Mouse (Mus musculus) gonadal fat pad, adult 2 months (tissue): ENCODE measurements at regions not wholly inside any gene's neighbourhood (a gene's known extent, or its start where the extent isn't known, plus 50 kb on each side); places are given as distances from the start of the nearest gene placed in this dataset.
A peak's percentile ranks its signal among the peaks of the same experiment; 100 is the strongest.

Source experiments
- DNase-seq: peaks from one replicate; pipeline ENCODE4 v3.0.0-alpha.2; 2012; ENCODE audit warnings: low read depth

DNA sequence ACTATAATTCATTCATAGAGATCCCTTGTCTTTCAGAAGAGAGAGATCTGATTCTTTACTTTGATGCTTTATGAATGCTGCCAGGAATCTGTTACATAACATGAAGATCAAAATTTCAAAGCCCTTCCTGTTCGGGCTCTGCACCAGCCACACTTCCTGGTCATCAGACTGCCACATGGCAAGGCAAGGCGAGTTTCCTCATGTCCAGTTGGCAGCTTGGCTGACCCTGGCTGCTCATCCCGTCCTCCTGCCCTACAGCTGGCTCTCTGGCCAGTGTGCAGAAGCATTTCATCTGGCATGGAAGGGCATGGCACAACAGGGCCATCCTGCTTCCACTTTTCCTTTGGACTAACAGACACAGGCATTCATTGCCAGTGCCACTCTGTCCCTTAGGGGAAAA, 292.2 kb upstream of the Slc24a5 start:
- DNase-seq = peak; percentile 5

DNA sequence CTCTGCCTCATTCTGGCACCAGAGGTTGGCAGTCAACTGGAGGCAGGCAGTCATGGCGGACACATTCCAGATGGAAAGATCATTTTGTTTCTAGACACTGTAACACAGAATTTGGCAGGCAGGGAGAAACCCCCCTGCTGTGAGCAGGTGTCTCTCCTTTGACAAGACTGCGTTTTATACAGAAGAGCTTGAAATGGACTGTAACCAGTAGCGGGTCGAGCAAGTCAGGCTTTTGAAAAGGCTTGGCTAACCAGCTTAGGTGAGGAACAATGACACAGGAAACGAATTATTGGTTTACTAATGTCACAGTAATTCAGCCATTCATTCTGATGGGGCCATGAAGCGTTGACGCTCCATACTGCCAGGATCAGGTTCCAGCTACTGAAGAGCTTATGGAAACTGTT, 275.3 kb upstream of the Slc24a5 start:
- DNase-seq = no peak

DNA sequence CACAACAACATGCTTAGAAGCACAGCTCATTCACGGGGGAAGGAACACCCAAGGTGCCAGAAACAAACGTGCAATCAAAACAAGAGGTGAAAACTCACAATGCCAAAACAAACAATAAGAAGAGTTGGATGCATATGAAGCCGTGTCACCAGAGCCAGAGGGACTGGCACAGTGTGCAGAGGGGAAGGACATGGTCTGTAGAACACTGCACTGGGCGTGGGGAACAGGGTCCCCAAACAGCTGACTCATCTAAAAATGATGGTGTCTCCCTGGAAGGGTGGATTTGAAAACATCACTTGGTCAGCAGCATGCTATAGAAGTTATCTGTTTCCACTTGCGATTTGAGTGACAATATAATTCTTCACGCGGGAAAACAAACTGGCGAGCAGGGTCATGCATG, 256.2 kb upstream of the Slc24a5 start:
- DNase-seq = no peak

DNA sequence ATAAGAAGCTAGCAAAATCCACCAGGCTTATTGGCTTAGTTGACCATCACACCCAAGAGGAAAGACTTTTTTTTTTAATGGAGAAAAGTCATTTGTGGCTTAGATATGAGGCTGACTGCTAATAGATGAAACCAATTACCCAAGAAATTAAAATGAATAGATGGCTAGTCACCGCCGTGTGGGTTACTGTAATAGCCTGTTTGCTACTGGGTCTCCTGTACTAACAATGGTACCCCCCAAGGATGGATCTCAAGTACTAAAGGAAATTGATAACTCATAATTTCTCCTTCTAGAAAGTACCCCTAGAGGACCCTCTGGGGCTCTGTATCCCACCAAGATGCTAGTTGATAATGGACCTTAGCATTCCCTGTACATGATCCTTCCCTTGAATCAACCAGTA, 251.1 kb upstream of the Slc24a5 start:
- no peak for DNase-seq

DNA sequence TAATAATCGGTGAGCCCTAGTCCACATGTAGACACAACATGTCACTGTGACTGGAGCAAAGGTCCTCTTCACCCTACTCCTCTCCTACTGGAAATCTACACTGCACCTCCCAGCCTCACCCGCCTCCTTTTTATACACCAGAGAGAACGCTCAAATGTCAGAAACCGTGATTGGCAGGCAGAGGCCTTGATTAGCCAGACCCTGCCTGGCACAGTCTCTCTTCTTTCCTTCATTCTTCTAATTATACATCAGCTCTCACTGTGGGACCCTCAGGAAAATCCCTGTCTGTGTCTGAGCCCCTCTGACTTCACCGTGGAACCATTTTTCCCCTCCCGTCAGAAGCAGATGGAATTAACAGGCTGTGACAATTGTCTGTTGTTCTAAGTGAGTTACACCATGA, 248.1 kb upstream of the Slc24a5 start:
- DNase-seq = no peak

DNA sequence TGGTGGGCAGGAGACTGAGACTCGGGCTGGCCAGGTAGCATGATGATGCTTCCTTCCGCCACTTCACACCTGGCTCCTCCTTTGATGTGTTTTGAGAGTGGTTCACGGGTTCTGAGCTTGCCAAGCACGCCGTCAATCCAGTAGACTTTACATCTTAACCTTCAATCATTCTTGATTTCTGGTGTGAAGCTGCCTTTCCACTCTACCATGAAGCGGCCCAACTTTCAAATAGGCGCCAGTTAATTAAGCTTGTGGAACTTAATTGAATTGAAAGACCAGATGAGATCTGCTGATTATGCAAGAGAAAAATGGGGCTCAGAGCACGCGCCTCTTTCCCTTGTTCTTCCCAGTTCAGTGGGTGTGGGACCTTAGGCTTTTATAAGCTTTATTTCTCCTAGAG, 247.1 kb upstream of the Slc24a5 start:
- DNase-seq = no peak

DNA sequence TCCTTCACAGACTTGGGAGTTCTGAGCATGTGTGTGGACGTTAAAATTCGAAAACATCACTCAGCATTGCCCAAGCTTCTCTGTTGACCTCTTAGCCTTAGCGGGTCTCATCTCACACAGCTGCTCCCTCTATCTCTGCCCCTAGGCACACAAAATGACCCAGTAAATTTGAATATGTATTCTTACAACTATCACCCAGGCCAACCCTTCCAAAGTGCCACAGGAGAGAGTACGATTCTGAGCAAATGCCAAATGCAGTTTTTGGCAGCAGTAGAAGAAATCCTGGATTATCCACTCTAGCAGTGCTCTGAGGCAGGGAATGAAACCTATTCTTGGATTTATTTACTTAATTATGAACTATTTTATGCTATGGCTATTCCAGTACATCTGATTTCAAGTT, 246.6 kb upstream of the Slc24a5 start:
- DNase-seq = no peak

DNA sequence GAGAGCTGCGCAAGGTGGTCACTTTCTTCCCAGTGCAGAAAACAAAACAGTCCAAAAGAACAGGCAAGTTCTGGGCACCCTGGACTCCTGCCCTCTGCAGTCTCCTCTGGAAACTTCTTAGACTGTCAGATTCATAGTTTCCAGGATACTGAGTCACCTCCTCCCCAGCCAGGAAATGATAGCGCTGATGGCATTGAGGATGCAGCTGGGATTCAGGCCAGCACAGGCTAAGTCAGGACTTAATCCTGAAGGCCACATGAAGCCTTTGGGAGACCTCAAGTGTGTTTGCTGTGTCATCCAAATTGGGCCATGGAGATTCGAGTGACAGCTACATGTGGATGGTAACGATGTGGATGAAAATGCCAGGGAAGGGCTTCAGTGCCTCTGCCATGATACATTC, 219.1 kb upstream of the Slc24a5 start:
- no peak for DNase-seq

DNA sequence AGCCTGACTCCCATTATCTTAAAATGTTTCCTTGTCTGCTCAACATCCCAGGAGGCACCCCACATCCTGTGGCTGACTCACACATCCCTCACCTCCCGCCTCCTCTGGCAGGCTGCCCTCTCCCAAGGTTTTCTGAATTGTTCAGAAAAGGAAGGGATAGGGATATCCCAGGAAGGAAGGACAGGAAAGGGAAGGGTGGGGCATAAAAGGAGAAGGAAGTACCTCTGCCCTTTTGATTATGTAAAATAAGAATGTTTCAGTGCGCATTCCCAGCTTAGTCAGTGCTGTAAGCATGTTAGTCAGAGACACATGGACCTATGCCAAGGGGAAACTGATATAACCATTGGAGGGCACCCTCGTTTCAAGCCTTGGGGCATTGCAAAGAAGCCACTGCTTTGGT, 209.4 kb upstream of the Slc24a5 start:
- no peak for DNase-seq

DNA sequence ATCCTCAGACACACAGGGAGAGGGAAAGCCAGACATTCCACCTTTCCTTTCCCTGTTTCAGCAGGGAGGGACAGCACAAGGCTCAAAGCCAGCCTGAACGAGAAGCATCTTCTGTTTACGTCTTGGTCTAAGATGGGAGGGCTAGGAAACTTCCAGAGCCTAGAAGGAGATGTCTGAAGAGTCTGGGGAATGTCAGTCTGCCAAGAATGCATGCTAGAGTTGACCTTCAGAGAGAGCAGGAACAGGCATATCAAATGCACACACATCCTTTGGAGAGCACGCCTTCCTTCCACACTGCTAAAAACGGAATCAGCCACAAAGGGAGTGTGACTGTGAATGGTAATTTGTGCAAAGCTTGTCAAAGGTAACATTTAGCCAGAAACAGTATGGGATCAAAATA, 179.7 kb upstream of the Slc24a5 start:
- no peak for DNase-seq

DNA sequence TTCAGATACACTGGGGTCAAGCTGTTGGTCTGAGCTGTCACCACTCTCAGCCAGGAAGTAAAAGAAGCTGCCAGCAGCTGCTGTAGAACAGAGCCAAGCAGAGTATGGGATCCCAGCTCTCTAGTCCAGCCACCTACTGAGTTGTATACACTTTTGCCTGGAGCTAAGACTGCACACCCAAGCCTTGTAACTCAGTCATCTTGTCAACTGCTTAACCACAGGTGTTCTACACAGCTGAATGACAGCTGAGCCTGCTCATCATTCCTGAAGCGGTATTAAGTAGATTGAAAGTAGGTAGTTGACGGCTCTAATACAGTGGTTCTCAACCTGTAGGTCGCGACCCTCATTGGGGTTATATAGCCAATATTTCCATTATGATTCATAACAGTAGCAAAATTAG, 172.9 kb upstream of the Slc24a5 start:
- no peak for DNase-seq

DNA sequence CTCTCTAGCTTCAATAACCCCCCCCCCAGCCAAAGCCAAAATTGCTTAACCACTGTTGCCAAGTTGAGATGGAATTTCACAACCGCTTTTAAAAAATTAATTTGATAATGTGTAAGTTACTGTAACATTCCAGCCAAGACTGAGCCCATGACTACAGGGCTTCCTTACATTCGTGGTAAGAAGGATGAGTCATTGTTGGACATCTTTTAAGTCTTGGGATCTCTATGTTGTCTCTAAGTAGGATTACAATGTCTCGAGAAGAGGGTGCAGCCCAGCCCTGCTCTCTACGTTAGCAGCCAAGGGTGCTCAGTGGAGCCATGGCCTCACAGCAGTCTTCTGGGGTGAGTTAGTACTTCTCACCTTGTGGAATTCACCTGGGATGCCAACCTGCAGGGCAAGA, 164.4 kb upstream of the Slc24a5 start:
- DNase-seq = no peak

DNA sequence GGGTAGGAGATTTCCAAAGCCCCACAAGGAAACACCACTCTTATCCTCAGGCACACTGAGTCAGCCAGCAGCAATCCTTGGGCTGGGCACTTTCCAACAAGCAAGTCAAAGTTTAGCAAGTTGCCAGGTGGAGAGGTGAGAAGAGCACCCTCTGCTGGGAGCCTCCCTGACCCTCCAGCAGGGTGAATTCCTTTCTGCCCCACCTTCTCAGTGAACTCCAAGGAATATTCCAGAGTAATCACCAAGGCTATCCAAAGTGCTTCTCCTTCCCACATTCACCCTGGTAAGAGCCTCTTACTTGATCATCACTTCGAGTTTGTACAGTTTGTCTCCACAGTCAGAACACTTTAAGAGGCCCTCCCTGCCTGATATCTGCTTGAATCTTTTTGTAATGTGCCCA, 162.8 kb upstream of the Slc24a5 start:
- DNase-seq = no peak

DNA sequence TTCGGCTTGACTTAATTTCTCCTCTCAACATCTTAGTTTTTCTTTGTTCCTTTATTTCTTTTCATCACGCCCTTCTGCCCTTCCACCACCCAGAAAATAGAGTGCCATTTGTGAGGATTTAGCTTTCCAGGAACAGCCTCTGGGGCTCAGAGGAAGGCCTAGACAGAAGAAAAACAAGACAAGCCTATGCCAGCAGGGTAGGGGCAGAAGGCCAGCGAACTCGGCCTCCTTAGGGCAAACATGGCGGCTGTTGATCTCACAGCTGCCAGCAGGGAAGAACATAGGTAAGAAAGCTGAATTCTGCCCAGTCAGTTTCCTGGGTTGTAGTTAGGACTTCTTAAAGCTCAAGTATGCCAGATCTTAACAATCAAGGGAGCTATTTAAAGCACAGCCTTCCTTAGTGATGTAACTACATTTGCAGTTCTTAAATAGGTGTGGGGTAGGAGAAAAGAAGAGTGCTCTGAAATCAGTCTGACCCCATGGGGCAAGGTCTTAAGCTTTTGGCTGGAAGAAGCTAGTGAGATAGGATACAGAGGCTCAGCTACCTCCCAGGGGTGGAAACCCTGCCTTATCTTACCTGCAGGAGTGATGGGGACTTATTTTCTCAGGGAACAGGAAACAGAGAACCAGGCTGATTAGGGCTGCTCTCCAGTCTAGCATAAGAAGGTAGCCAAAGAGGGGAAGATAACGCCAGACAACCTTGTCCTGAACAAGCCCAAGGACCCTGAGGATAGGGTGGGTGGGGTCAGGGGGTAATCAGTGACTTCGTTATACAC, 148.8 kb upstream of the Slc24a5 start:
- DNase-seq = no peak

DNA sequence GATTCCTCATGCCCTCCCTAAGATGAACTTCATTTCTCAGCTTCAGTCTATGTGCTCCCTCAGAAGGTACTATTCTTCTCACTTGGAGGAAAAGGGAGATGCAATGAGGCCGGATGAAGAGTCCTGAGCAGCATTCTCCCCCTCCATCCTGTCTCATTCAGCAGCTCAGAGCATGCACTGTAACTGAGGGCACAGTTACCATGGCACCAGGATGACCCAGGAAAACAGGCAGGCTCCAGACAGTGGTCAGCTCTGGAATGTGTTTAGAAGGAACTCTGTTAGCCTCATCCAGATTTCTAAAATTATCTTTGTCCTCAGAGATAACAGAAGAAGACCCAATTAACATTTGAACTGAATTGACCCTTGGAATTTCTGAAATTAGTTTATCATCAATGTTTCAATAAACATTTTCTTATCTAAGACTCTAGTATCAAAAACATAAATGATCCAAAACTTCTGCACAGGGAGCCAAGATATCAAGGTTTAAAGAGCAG, 148.1 kb upstream of the Slc24a5 start:
- DNase-seq = no peak

DNA sequence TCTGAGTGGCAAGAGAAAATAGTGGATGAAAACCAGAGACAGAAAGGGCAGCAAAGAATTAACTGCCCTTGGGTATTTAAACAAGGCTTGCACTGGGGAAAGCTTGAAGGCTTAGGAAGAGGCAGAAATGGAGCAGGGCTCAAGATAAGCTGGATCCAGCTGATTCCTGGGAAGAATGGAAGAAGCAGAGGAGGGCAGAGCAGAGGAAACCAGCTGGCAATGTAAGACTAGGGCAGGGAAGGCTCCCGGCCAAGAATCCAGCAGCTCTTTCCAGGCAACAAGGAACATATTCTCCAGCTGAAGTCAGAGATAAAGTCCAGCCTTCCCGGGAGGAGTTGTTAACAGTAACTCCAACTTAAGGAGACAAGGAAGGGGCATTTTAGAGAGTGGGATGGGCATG, 147.7 kb upstream of the Slc24a5 start:
- no peak for DNase-seq

DNA sequence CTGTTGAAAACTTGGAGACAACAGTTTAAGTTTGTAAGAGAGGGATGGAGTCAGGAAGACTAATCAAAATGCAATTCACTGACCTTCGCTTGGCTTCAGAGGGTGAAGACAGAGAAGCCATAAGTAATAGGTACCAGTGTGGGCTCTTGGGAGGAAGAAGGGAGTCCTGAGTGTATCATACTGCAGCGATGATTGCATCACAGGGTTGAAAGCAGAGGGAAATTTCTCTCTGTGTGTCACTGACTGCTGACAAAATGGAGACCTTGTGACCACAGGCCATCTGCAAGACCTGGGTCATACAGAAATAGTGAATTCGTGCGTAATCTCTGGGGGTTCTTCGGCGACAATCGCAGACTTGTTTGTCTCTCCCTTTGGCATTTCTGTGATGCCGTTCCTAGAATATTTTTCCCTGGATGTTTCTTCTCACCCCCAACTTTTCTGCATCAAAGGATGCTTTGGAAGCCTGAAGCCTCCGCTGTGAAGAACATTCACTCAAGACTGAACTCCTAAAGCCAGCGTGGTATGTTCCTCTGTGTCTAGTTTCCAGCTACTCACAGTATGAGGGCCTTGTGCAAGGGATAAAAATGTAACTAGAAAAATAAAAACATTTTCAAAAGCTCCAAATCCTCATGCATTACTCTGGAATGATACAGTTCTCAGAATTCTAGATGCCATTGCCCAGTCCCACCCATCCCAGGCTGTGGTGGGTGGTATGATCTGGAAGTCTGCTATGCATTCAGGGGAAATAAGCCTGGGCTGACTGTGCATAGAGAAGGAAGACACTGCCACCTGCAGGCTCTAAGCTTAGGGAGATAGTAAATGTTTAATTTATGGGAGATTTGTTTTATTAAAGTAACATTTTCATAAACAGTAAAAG, 139.8 kb upstream of the Slc24a5 start:
- no peak for DNase-seq

DNA sequence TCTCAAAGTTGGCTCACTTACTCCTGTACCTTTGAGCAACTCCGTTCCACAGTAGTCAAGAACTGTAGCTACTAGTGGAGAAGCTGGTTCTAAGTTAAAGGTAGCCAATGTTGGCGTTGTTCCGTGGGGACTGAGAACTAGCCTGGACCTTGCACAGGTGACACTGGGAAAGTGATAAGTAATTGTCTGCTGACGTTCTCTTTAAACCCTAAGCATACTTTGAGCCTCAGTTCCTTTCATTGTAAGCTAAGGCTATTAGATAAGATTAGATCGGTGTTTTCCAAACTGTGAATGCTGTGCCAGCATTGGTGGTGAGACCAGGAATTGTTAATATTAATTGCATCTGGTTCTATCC, 139.2 kb upstream of the Slc24a5 start:
- DNase-seq = no peak

DNA sequence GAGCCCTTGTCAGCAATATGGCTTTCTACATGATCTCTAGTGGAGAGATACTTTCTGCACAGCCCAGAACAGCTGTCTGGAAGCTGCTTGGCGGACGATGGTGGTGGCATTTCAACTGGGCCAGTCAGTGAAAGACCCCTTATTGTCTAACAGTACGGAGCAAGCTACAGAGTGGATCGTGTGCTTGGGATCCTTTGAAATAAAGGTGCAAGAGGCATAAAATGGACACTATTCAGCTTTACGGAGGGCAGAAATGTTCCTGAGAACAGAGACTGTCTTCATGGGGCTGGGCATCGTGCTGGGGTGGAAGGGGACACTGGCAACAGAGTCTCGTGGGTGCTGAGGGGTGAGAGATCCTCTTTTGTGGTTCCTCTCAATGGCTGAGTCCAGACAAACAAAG, 137.2 kb upstream of the Slc24a5 start:
- no peak for DNase-seq

DNA sequence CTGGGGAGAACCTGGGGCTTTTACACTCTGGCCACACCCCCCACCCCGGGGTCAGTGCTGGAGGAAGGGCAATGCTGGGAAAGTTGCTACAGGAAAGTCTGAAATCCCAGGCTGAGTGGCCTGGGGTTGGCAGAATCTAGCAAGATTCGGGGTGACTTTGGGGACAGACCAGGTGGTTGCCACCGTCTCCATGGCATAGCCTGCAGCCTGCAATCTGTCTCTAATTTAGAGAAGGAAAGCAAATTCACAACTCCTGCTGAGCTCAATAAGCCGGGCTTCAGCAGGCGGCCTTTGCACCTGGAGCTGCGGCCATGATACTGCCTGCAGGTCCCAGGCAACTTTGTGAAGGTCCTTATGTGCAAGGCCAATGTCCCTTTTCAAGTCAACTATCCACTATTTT, 135.4 kb upstream of the Slc24a5 start:
- no peak for DNase-seq

DNA sequence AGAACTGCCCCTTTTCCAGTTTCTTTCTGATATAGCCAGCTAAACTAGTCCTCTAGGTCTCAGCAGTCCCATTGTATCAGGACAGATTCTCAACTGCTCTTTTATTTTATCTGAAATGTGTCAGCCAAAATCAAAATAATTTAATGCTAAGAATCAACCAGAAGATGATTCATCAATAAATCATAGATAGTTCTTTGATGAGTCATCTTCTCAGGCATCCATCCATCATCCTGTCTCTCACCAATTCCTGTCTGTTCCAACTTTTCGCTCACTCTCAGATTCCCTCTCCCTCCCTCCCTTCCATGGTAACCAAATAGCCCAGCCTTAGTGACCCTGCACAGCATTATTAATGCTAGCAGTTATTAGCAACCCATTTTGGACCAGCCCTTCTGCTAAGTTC, 134.0 kb upstream of the Slc24a5 start:
- DNase-seq = no peak

DNA sequence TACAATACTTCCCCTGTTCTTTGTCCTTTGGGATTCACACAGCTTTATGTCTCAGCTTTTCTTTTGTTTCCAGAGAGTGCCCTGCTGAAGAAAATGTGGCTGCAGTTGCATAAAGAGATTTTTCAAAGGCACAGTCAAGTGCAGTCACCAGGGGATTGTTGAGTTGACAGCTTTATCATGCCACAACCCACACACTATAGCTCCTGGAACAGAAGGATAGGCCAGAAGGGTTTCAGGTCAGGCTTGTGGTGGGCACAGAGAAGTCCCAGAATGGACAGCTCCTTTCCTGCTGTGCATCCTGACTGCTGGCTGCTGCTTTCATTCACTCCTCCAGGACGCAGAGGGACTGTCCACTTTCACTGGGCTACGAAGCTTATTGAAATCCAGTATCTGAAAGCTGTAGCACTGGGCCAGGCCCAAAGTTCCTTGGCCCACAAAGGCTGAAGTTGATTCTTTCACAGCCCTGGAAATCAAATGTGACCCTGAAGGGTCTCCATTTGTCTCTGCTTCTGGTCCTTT, 119.6 kb upstream of the Slc24a5 start:
- DNase-seq = no peak

DNA sequence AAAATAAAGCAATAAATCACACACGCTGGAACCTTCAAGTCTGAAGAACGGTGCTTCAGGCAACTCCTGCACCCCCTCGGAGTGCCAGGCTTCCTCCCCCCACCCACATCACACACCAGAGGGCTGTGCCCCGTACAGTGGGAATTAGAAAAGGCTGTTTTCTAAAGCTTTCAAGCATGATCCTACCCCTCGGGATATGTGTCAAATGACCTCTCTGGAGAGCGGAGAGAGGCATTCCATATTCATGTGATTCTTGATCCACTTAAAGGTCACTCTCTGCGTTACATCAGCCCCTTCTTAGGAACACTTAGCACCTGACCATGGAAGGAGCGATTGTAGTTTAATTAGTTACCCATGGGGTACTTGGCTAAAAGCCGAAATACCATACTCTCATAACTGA, 119.1 kb upstream of the Slc24a5 start:
- no peak for DNase-seq
